Mouse (Mus musculus) layer of hippocampus, postnatal 10 days (tissue): ENCODE measurements at regions not wholly inside any gene's neighbourhood (a gene's known extent, or its start where the extent isn't known, plus 50 kb on each side); places are given as distances from the start of the nearest gene placed in this dataset.
A peak's percentile ranks its signal among the peaks of the same experiment; 100 is the strongest.

ENCODE experiments used
- DNase-seq, 2 experiments: peaks; one replicate each; pipeline ENCODE4 v3.0.0; 2021; ENCODE audit warnings: low spot score in 2 of 2

DNA sequence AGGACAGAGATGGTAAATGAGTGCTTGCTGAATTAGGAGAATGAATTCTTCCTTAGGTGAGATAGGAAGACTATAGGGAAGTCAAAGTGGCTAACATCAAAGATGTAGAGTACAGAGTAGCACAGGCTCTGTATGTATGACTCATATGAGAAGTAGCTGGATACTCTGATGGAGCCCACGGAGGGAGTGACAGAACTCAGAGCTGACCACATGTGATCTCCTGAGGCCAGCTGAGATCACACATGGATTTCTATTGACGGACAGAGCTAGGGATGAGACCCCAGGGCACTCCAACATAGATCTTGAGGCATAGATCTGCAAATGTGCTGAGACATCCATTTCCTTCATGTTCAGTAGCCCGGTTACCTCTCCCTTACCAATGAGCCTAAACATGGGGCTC, 66.0 kb downstream of the Cops8 start:
- DNase-seq: no peak

DNA sequence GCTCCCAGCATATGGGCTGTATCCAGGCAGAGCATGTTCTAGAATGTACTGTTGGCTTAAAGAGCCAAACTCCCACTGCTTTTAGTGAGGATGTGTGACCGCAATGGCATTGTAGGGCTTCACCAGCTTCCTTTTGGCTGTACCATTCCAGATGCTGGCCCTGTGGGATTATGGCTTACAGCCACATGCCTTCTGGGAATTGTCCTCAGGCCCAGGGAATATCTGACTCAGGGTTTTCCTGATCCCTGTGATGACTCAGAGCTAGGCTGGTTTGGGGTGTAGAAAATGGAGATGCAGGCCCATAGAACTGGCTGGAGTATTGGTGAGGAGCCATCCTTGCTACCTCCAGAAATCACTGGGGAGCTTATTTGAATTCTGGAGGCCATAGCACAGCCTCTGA, 66.5 kb downstream of the Cops8 start:
- DNase-seq: no peak

GRCm38 (mm10) chr1:90670346-90670745, 67.6 kb downstream of the Cops8 start:
- no peak for DNase-seq

- no peak for DNase-seq
These were observed 71.0 kb downstream of the Cops8 start for GRCm38 (mm10) chr1:90673751-90674150.

DNA sequence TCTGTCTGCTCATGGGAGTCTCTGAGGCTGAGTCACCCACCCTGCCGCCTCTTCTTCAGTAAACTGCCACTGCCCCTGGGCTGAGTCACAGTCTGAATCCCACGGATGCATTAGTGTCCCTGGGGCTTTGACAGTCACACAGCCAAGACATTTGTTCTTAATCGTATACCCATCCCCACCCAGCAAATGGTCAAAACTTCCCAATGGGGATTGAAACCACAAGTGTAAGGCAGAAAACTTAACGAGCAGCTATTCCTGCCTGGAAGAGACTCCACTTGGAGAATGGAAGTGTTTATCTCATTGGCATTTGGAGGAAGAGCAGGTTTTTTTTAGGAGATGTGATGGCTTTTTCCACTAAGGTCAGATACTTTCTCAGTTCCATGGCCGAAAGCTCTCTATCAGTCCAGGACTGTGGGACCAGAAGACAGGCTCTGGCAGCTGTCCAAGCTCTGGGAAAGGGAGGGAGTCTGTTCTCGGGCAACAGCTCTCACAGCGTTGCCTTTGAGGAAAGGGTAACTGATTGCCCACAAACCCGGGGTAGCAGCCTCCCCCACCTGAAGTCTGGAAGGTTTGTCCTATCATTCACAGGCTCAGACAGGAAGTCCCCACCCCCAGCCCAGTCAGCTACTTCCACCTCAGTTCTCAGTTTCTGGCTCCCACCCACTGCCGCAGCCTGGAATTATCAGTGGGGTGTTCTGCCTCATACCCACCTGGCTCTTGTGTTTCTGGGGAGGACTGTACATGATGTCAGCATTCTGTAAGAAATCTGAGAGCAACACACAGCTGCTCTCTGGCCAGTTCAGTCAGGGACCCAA, 73.6 kb downstream of the Cops8 start:
- DNase-seq: peak in 1 of 2 experiments; percentile 36

DNA sequence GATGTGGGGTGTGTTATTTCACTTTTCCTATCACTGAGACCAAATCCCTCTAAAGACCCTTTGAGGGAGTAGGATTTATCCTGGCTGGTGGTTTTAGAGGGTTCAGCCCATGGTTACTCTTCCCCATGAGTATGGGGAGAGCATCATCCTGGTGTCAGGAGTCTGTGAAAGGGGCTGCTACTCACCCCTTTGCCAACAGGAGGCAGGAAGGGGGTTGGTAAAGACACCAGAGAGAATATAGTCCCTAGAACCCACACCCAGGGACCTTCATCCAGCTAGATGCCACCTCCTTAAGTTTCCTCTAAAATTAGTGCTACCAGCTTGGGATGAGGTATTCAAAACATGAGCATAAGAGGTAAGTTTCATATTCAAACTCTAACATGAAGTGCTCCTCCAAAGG, 74.4 kb downstream of the Cops8 start:
- DNase-seq: no peak

GRCm38 (mm10) chr1:90677651-90678201, 74.9 kb downstream of the Cops8 start:
- no peak for DNase-seq

- DNase-seq: no peak
These were observed 75.6 kb downstream of the Cops8 start for GRCm38 (mm10) chr1:90678416-90678815.

DNA sequence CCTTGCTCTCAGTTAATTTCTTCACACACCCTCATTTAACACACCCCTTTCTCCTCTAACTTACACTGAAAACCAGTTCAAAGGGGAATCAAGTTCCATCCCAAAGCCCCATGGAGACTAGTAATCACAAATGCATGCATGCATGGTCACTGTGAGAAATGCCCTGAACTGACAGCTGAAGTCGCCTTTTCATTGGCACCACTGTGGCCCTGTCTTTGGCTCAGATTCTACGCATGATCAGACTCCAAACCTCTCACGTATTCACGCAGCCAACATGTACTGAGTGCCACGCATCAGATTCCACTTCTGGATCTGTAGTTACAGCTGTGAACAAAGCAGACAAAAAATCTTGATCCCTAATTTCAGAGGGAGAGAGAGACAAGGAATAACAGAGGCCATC, 85.3 kb downstream of the Cops8 start:
- DNase-seq: no peak

- DNase-seq: peak; percentile 24 to 42
These were observed 87.9 kb downstream of the Cops8 start for GRCm38 (mm10) chr1:90690591-90691116.

DNA sequence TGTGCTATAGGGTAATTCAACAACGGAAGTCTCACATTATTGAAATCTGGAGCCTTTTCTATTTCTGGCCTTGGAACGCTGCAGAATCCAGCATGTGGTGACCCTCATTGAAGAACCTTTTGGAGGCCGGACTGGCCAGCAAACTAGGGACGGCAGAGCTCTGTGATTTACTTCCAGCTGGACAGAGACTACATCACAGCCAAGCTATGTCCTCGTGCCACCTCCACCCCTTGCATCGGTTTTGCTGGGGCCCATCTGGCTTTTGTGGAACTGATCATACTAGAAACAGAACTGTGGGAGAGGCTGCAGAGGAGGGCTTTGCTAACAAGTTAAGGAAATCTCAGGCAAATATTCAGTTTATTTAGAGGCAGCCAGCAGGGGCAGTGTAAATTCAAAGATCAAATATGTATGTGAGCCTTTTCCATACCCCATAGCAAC, 88.4 kb downstream of the Cops8 start:
- peak; percentile 26 to 40 for DNase-seq

GRCm38 (mm10) chr1:90692851-90693250, 90.1 kb downstream of the Cops8 start:
- no peak for DNase-seq

GRCm38 (mm10) chr1:90694761-90695160, 92.0 kb downstream of the Cops8 start:
- DNase-seq: no peak

DNA sequence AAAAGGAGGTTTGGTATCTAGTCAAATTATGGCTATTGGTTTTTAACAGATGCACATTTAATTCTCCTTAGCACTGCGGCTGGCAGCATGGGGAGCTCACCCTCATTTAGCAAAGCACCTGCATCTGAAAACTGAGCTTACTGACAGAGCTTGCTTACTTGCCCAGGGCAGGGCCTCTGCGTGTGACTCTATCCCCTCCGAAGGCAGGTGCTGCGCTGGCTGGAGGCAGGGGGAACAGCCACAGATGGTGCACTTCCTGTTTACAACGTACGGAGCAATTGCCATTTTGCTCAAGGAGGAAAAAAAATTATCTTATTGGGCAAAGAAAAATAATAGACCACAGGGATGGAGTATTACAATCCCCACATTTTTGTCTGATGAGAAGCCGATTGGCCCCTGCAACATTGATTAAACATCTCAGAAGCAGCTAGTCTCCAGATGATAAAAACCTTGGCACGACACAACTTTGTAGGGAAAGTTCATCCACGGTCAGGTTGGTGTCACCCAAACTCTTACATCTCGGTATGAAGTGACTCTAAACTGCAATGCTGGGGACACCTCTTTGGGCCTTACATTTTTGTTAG, 92.5 kb downstream of the Cops8 start:
- DNase-seq: no peak

- DNase-seq: no peak
These were observed 93.2 kb downstream of the Cops8 start for GRCm38 (mm10) chr1:90696000-90696399.

GRCm38 (mm10) chr1:90697056-90697596, 94.3 kb downstream of the Cops8 start:
- no peak for DNase-seq

- DNase-seq: no peak
These were observed 95.8 kb downstream of the Cops8 start for GRCm38 (mm10) chr1:90698618-90699017.

DNA sequence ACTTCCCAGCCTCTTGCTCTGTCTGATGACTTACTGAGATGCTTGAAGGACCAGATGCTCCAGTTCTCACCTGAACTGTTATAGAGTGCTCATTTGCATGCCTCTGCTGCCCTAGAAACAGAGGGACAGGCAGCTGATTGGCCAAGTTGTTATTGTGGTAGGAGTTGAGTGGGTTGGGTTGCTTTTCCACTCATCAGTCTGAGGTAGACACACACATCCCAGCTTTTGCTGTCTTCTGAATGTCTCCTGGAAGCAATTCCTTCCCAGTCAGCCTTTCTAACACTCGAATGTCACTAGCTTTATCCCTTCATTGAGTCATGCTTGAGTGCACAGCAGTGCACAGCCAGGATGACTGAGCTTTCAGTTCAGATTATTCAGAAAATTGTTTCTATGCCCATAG, 99.0 kb downstream of the Cops8 start:
- DNase-seq: no peak

DNA sequence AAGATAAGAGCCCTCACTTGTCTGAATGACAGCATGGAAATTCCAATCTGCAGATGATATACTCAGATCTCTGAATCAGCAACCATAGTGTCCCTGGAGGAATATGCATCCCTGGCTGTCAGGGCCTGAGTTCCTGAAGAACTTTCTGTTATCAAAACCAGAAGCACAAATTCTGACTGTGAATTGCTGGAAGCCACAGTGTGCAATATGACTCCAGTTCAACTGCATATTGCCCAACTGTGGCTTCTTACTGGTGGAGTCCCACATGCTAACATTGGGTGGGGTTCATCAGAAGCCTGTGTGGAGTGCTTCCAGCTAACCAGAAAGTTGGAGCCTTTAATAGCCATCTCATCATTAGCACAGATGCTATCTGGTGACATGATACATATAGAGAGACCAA, 103.6 kb downstream of the Cops8 start:
- DNase-seq: no peak

- DNase-seq: no peak
These were observed 107.0 kb downstream of the Cops8 start for GRCm38 (mm10) chr1:90709761-90710160.

GRCm38 (mm10) chr1:90710566-90710965, 107.8 kb downstream of the Cops8 start:
- no peak for DNase-seq

DNA sequence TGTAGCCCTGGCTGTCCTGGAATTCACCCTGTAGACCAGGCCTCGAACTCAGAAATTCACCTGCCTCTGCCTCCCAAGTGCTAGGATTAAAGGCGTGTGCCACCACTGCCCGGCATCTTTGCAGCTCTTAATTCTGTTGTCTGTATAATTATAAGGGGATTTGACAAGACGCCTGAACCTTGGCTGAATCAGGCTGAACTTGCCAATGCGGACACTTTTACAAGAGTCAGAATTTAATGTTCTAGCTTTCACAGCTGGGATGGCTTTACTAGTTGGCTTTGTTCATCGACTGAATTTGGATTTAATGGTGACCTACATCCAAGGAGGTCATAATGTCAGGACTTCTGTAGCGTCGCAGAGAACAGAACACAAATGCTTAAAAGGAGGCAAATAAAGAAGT, 108.3 kb downstream of the Cops8 start:
- DNase-seq: no peak
